Mouse (Mus musculus) midbrain, embryonic 13.5 days (tissue): ENCODE measurements around the gene Vmn2r46. TPM values are rescaled to one million over a fixed set of nuclear protein-coding genes. Genes with fewer than 3 reads are reported as not detected.
"Not testable (repeated sequence)": the region's sequence is repeated elsewhere in the genome, so short reads cannot be mapped to it uniquely, and the experiment has no call there.

ENCODE experiments used
- ATAC-seq: fragments of 200-750 bp; cut with Nextera tagmentation; 2 replicates; pipeline ENCODE4 v1.8.0; 2017; ENCODE audit warnings: mild to moderate bottlenecking, moderate TSS enrichment, moderate library complexity
- H3K27ac ChIP-seq: fragments of 300-500 bp; sonication (generic); 2 replicates; pipeline ENCODE4 v1.5.1; 2015; ENCODE audit warnings: inconsistent platforms, mild to moderate bottlenecking, moderate library complexity
- H3K27me3 ChIP-seq: fragments of 300-500 bp; sonication (generic); 2 replicates; pipeline ENCODE4 v1.6.1; 2015; ENCODE audit warnings: mild to moderate bottlenecking, inconsistent platforms
- H3K36me3 ChIP-seq: fragments of 300-500 bp; sonication (generic); 2 replicates; pipeline ENCODE4 v1.6.1; 2015; ENCODE audit warnings: mild to moderate bottlenecking, inconsistent platforms
- H3K4me1 ChIP-seq: fragments of 300-500 bp; sonication (generic); replicated peaks from 2 replicates; pipeline ENCODE4 v1.6.1; 2015; ENCODE audit warnings: inconsistent platforms
- H3K4me2 ChIP-seq: fragments of 300-500 bp; sonication (generic); replicated peaks from 2 replicates; pipeline ENCODE4 v1.6.1; 2015; ENCODE audit warnings: moderate library complexity, mild to moderate bottlenecking, inconsistent platforms
- H3K4me3 ChIP-seq: fragments of 300-500 bp; sonication (generic); replicated peaks from 2 replicates; pipeline ENCODE4 v1.5.1; 2015; ENCODE audit warnings: mild to moderate bottlenecking, inconsistent platforms
- H3K9ac ChIP-seq: fragments of 300-500 bp; sonication (generic); replicated peaks from 2 replicates; pipeline ENCODE4 v1.6.1; 2015; ENCODE audit warnings: mild to moderate bottlenecking, inconsistent platforms
- H3K9me3 ChIP-seq: fragments of 300-500 bp; sonication (generic); 2 replicates; pipeline ENCODE4 v1.6.1; 2016; ENCODE audit warnings: mild to moderate bottlenecking, inconsistent platforms
- WGBS: fragments of 180-500 bp; shearing (Covaris S2); methylation state at CpG from one replicate; pipeline ENCODE4 v1.1.7; 2015; 5-methylcytosine and 5-hydroxymethylcytosine counted together
- polyA plus RNA-seq: library from polyadenylated mRNA; unstranded; fragments of >200 nt; fragmentation: Nextera tagmentation; extraction: Ambion mirVana; gene quantifications from 2 replicates; pipeline ENCODE4 v1.2.1, GENCODE M21; 2015

Gene Vmn2r46
- not detected in 2 replicates for polyA plus RNA-seq

DNA sequence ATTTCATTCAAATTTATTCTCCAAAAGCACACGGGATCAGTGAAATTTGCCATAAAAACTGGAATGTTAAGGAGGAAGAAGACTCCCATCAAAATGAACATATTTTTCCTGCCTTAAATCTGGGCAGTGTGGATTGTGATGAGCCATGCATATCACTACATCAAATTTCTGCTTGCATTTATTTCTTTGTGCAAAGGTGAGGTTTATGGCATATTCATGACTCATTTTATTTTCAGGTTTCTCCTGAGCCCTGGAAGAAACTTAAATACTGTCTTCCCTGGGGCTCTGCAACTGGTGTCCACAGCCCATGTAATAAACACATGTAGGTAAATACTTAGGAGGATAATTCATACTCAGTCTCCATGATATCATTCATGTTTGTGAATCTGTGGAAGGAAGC, at the start of gene Vmn2r46:
Vmn2r46 (minus strand) TSS at position 101 of the 400 bp plus-strand sequence.
- ATAC-seq = not testable (repeated sequence)

More for the DNA sequence above, at the start of gene Vmn2r46:
- no CpG with 5 or more reads among the region's 1 CpGs for WGBS
- H3K27me3 ChIP-seq, H3K27ac ChIP-seq, H3K9me3 ChIP-seq, H3K9ac ChIP-seq, H3K4me3 ChIP-seq, H3K4me1 ChIP-seq, H3K4me2 ChIP-seq, H3K36me3 ChIP-seq: not testable (repeated sequence)

Other genes starting within 250 kb of the Vmn2r46 start
- not detected in 2 replicates for gene Vmn2r47, start 70.8 kb upstream of the Vmn2r46 start, polyA plus RNA-seq
- not detected in 2 replicates for gene Vmn2r48, start 183.0 kb upstream of the Vmn2r46 start, polyA plus RNA-seq
- not detected in 2 replicates for gene Vmn2r49, start 221.7 kb upstream of the Vmn2r46 start, polyA plus RNA-seq